Mouse (Mus musculus) left cerebral cortex, postnatal 4 days (tissue): ENCODE results near the gene Mtmr3. TPM values are rescaled to one million over a fixed set of nuclear protein-coding genes. Genes with fewer than 3 reads are reported as not detected.

ENCODE experiments used
- DNase-seq: peaks from one replicate; pipeline ENCODE4 v3.0.0-alpha.2; 2022
- intact Hi-C: fragments of 180-260 bp; cut with DNase I; formaldehyde crosslinking; loops from one replicate; pipeline ENCODE4 v1.15.1; 2025
- total RNA-seq, 2 experiments: library from RNA; stranded (reverse); gene quantifications; 2 replicates each; pipeline ENCODE4 v1.2.3; 2021

Gene Mtmr3
- total RNA-seq, 2 experiments from 2014 or later = 74.2 to 76.6 TPM

DNA sequence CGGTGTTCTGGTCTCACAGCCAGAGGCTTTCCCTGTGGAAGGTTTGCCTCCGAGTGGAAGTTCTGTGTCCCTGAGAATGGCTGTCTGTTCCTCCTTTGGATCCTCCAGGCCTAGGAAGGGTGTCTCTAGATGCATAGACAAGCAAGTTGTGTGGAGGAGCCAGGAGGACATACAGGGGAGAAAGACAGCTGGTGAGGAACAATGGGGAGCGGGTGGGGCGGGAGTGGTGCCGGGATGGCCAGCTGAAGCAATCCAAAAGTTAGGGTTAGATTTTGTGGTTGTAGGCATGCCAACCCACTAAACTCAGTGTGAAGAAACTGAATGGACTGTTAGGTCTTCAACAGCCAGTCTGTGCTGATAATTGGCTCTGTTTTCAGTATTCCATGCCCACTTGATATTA, 122.9 kb downstream of the Mtmr3 start:
- intact Hi-C loops = no loop called here
- DNase-seq = no peak

- no peak for DNase-seq
- intact Hi-C loops = no loop called here
These were observed 123.4 kb downstream of the Mtmr3 start for GRCm38 (mm10) chr11:4471251-4471650.

DNA sequence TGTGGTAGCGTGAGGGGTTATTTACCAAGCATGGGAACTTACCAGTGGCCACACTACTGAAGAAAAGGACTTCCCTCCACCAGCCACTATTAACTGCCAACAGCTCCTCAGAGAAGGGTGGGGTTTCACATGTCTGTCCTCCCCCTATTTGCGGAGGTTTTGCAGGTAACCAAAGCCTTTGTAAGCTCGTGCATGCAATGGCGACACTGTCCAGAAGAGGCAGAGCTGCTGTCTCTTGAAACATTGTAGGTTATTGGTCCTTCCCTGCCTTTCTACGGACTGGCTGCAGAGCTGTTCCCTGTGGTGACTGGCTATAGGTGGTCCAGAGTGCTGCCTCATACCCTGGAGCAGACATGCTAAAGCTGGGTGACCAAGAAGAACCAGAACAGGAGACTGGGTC, 125.6 kb downstream of the Mtmr3 start:
- intact Hi-C loops = no loop called here
- no peak for DNase-seq

- intact Hi-C loops = no loop called here
- DNase-seq = no peak
These were observed 127.2 kb downstream of the Mtmr3 start for GRCm38 (mm10) chr11:4467436-4467835.

DNA sequence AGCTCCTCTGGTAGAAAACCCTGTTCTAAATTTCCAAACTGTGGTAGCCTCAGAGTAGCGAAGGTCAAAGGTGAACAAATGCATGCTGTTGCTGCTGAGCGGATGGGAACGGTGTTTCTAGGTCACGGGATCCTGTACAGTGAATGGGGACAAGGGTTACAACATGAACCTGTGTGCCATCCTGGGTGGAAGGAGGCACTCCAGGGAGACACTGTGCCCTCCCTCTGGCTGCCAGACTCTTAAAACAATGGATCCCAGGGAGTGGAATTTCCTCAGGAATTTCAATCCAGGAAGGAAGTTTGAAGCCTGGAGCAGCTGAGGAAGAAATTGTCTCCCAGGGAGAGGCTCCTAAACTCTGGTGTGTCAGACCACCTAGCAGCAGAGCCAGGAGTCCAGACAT, 128.5 kb downstream of the Mtmr3 start:
- intact Hi-C loops = no loop called here
- DNase-seq = no peak

DNA sequence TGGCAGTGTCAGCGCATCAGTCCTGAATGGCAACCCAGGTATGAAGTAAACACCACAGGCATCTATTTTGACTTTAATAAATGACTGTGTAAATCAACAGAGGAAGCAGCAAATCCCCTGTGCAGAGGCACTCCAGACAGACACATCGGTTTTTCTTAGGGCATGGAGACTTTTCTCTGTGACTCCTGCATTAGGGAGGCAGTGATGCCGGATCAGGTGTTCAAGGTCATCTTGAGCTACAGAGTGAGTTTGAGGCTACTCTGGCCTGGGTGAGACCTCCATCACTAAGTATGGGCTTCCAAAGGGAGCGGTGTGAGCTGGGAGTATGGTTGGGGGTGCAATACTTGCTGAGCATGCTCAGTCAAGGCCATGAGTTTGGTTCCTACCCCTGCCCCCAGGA, 130.0 kb downstream of the Mtmr3 start:
- DNase-seq = no peak
- intact Hi-C loops = no loop called here

DNA sequence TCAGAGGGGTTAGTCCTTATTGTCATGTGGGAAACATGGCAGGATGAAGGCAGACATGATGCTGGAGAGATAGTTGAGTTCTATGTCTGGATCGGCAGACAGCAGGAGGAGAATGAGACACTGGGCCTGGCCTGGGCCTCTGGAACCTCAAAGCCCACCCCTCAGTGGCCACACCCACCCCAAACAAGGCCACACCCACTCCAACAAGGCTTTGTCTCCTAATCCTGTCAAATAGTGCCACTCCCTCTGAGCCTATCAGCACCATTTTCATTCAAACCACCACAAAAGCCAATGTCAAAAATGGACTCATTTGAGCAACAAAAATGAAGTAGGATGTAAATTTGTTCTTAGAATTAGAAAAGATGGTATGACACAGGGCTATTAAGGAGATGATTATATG, 130.5 kb downstream of the Mtmr3 start:
- intact Hi-C loops = no loop called here
- DNase-seq = no peak

GRCm38 (mm10) chr11:4462868-4463267, 131.8 kb downstream of the Mtmr3 start:
- intact Hi-C loops = no loop called here
- no peak for DNase-seq

DNA sequence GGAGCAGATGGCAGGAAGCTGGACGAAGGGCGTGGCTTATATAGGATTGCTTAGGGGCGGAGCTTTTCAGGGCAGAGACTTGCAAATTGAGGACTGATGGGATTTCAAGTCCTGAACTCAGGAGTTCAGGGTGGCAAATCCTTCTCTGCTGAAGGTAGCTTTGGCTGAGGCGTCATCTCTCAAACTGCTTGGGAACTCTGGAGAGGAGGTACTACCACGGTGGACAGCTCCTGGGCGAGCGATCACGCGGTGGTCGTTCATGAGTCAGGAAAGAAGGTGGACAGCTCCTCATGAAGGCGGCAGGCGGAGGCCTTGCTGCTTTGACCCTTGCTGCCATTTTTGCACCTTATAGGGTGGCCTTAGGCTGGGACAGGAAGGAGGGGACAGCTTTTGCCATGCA, 133.5 kb downstream of the Mtmr3 start:
- no peak for DNase-seq
- intact Hi-C loops = no loop called here

- intact Hi-C loops = no loop called here
These were observed 134.0 kb downstream of the Mtmr3 start for GRCm38 (mm10) chr11:4460615-4461014.

DNA sequence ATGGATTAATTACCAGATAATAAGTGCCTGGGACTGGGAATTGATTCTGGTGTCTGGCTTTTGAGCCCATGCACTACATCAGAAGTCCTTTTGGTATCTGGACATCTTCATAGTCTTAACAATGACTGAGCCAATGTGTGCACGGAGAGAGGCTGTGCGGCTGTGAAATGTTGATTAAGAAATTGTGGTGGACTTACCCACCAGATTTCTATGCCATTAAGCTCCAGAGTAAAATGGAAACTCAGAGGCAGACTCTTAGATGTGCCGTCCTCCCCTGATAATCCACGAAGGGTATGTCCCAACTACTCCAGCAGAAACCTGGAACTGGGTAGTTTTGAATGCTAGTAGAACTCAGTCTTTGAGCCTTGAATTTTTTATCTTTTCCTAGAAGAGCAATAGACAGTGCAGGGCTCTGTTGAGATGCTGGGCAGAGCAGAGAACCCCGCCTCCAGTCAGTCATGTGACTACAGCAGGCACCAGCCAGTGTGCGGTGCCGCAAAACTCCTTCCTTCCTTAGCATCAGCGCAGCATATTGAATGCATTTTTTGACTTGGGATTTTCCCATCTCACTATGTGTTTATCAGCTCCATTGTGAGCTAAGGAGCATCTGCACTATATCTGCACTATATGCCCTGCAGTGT, 139.6 kb downstream of the Mtmr3 start:
- DNase-seq = no peak
- intact Hi-C loops = no loop called here

More at GRCm38 (mm10) chr11:4460615-4461014, 134.0 kb downstream of the Mtmr3 start:
- no peak for DNase-seq

GRCm38 (mm10) chr11:4452467-4453184, 142.0 kb downstream of the Mtmr3 start:
- intact Hi-C loops = no loop called here

GRCm38 (mm10) chr11:4451116-4451515, 143.5 kb downstream of the Mtmr3 start:
- intact Hi-C loops = no loop called here
- DNase-seq = peak; percentile 59

More at GRCm38 (mm10) chr11:4452467-4453184, 142.0 kb downstream of the Mtmr3 start:
- peak; percentile 50 for DNase-seq

GRCm38 (mm10) chr11:4446195-4446868, 148.3 kb downstream of the Mtmr3 start:
- DNase-seq = no peak
- intact Hi-C loops = loop anchor here (10.0 kb wide), 1 partner anchor 418 kb away; no protein-coding TSS in a partner anchor

DNA sequence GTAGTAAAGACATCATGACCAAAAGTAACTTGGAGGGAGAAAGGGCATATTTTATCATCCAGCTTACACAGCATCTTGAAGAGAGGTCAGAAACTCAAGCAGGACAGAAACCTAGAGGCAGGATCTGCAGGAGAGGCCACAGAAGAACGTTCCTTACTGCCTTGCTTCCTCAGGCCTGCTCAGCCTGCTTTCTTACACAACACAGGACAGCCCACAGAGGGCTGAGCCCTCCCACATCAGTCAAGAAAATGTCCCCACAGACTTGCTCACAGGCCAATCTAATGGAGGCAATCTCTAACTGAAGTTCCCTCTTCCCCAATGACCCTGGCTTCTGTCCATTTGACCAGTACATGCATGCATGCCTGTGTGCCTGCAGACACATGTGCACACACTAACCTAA, 152.4 kb downstream of the Mtmr3 start:
- DNase-seq = no peak
- intact Hi-C loops = loop anchor here (10.0 kb wide), 1 partner anchor 423 kb away; no protein-coding TSS in a partner anchor

GRCm38 (mm10) chr11:4440978-4441377, 153.7 kb downstream of the Mtmr3 start, which contains the start of gene Hormad2:
Hormad2 (minus strand) TSS chr11:4441105.
- no peak for DNase-seq
- intact Hi-C loops = loop anchor here (10.0 kb wide), 1 partner anchor 424 kb away; no protein-coding TSS in a partner anchor

DNA sequence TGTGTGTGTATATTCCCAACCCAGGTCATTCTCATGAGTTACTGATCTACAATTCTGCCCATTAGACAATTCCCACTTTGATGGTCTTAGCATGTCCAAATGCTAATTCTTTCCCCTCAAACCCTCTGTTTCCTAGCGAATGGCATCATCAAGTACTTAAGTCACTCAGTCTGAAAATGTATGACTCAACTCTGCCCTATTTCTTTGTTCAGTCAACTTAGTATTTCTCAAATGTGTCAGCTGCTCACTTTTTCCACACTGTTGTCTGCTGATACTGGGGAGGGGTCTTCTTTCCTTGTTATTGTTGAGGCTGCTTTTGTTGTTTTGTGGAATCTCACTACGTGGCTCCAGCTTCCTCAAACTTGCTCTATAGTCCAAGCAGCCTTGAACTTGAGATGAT, 156.5 kb downstream of the Mtmr3 start:
- DNase-seq = no peak
- intact Hi-C loops = loop anchor here (10.0 kb wide), 1 partner anchor 387 kb away; no protein-coding TSS in a partner anchor

DNA sequence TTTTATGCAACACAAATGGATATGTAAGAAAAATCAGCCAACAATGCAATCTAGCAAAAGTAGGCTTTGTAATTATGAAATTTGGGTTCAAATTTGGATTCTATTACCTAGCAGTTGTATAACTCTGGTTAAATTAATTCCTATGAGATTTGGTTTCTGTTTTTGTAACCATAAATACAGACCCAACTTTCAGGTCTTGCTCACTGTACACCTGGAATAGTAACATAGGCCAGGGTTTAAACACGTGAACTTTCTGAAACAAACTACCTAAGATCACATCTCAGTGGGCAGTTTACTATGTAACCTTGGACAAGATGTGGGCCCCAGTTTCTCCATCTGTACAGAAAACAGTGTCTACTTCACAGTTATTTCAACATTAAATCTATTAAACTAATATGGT, 157.3 kb downstream of the Mtmr3 start:
- intact Hi-C loops = loop anchor here (10.0 kb wide), 1 partner anchor 387 kb away; no protein-coding TSS in a partner anchor
- DNase-seq = no peak

DNA sequence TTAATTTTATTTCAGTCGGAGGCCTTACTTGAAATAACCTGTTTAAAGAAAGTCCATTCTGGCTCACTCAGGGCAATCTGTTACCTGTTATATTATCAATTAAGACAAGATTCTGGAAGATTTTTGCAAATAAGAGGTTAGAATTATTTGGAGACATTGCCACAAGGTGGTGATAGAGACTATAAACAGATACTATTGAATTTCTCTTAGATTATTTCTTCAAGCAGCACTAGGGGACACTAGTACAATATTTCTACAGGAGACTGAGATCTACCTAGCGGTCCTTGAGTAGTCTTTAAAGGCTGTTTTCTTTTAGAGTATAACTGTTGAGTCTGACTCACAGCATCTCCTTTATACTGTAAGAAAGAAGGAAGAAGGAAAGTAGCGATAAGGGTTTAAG, 158.0 kb downstream of the Mtmr3 start:
- intact Hi-C loops = loop anchor here (10.0 kb wide), 1 partner anchor 388 kb away; no protein-coding TSS in a partner anchor
- no peak for DNase-seq

GRCm38 (mm10) chr11:4434461-4434860, 160.2 kb downstream of the Mtmr3 start:
- DNase-seq = no peak
- intact Hi-C loops = loop anchor here (10.0 kb wide), 1 partner anchor 390 kb away; no protein-coding TSS in a partner anchor
